Mouse (Mus musculus): ENCODE measurements around the gene Sstr4.

GRCm38 (mm10) chr2:148378817-148379342 lies 16.3 kb upstream of the Sstr4 start:
- TF ChIP-seq EP300 (IDR thresholded peaks at IDR 0.05; ENCODE audit: low read depth) (no peak), CTCF (IDR thresholded peaks at IDR 0.05; ENCODE audit: low read depth) (no peak)
